In genomic region chr1:64757766-64758165, GRCm38 (mm10) we compare ENCODE assay signal across 25 mouse cellular contexts. TPM values are rescaled to one million over a fixed set of nuclear protein-coding genes. Genes with fewer than 3 reads are reported as not detected.
DNase-seq lines count a peak whose midpoint lies in the region; ATAC-seq and TF ChIP-seq lines count a peak whose summit lies in the region.
"Had no signal": no experiment of that assay in that cellular context is flagged by ENCODE, and none has a peak within 500 bp of the region (broad histone marks: within the 10 kb centered on the region; RNA-seq: fewer than 3 reads in every experiment).

No protein-coding gene starts in this region.

- no peak overlapping the region for H3K9ac ChIP-seq in heart, embryonic 11.5 days (ENCODE audit: low read depth, low read length)
- H3K9ac ChIP-seq in lung, embryonic 16.5 days (ENCODE audit: low read length), result peak overlapping the region; percentile 7; the same call in 1 of the 2 replicates
- H3K9ac ChIP-seq in lung, postnatal 0 days (replicated peaks; ENCODE audit: low read depth), result no peak overlapping the region
- H3K9ac ChIP-seq in stomach, postnatal 0 days (ENCODE audit: low read length), result no peak overlapping the region
- H3K9ac ChIP-seq in kidney, embryonic 16.5 days (replicated peaks; ENCODE audit: low read length), result no peak overlapping the region
- H3K9ac ChIP-seq: embryonic facial prominence, embryonic 15.5 days; forebrain, embryonic 13.5 days; heart, embryonic 13.5 days; hindbrain, embryonic 15.5 days; kidney, embryonic 15.5 days; limb, embryonic 15.5 days; liver, embryonic 13.5 days; midbrain, embryonic 15.5 days had no signal

- no peak for ATAC-seq in heart, embryonic 11.5 days (replicated peaks; ENCODE audit: insufficient number of reproducible peaks, low FRiP score, low TSS enrichment)
- ATAC-seq in lung, embryonic 16.5 days (ENCODE audit: low read depth), result no peak
- no peak for ATAC-seq in lung, postnatal 0 days
- peak; percentile 44 for ATAC-seq in stomach, postnatal 0 days (ENCODE audit: low FRiP score, low TSS enrichment)
- no peak for ATAC-seq in kidney, embryonic 16.5 days (ENCODE audit: low FRiP score, low TSS enrichment)
- ATAC-seq: forebrain, embryonic 13.5 days; inflammation-experienced regulatory T-cells, adult 6 months; midbrain, embryonic 15.5 days had no signal

- DNase-seq in heart, adult 11 months, result peak; percentile 96
- DNase-seq in lung, postnatal 0 days (ENCODE audit: low spot score), result no peak
- DNase-seq in heart, postnatal 25 days (ENCODE audit: low spot score), result peak; percentile 35
- no peak for DNase-seq in stomach, postnatal 0 days (ENCODE audit: low spot score)
- DNase-seq: cerebellum, adult 8-10 months; liver, embryonic 13.5 days; right cerebral cortex, postnatal 25 days; spleen, adult 18-20 months; thymus, adult 2 months; thymus, postnatal 4 days had no signal

- no peaks in the 10 kb centered on the region for H3K27me3 ChIP-seq in heart, embryonic 11.5 days (ENCODE audit: control insufficient read depth, insufficient read depth, low read length)
- no peaks in the 10 kb centered on the region for H3K27me3 ChIP-seq in lung, embryonic 16.5 days (ENCODE audit: control insufficient read depth, insufficient read depth, low read depth, low read length)
- no peaks in the 10 kb centered on the region for H3K27me3 ChIP-seq in lung, postnatal 0 days (replicated peaks; ENCODE audit: insufficient read depth, low read length)
- no peaks in the 10 kb centered on the region for H3K27me3 ChIP-seq in stomach, postnatal 0 days (ENCODE audit: control insufficient read depth, insufficient read depth, low read length)
- no peaks in the 10 kb centered on the region for H3K27me3 ChIP-seq in kidney, embryonic 16.5 days (ENCODE audit: insufficient read depth, low read length)
- H3K27me3 ChIP-seq: embryonic facial prominence, embryonic 15.5 days; forebrain, embryonic 13.5 days; heart, embryonic 13.5 days; hindbrain, embryonic 15.5 days; limb, embryonic 15.5 days; liver, embryonic 13.5 days; midbrain, embryonic 15.5 days had no signal

- TF ChIP-seq EP300 in lung, postnatal 0 days (IDR thresholded peaks at IDR 0.05), result no peak
- no peak for TF ChIP-seq EP300 in stomach, postnatal 0 days (optimal IDR thresholded peaks at IDR 0.05)

- H3K4me3 ChIP-seq in heart, embryonic 11.5 days (ENCODE audit: low read depth, low read length), result no peak overlapping the region
- no peak overlapping the region for H3K4me3 ChIP-seq in lung, embryonic 16.5 days (ENCODE audit: low read length)
- no peak overlapping the region for H3K4me3 ChIP-seq in lung, postnatal 0 days (ENCODE audit: low read depth, low read length)
- no peak overlapping the region for H3K4me3 ChIP-seq in stomach, postnatal 0 days (ENCODE audit: low read depth, low read length)
- no peak overlapping the region for H3K4me3 ChIP-seq in kidney, embryonic 16.5 days (ENCODE audit: low read length)
- H3K4me3 ChIP-seq: embryonic facial prominence, embryonic 10.5 days; embryonic facial prominence, embryonic 15.5 days; forebrain, embryonic 13.5 days; heart, embryonic 13.5 days; hindbrain, embryonic 15.5 days; kidney, embryonic 15.5 days; limb, embryonic 10.5 days; limb, embryonic 15.5 days; liver, embryonic 13.5 days; midbrain, embryonic 10.5 days; midbrain, embryonic 15.5 days had no signal

- H3K4me2 ChIP-seq in heart, embryonic 11.5 days, result no peak overlapping the region
- no peak overlapping the region for H3K4me2 ChIP-seq in lung, embryonic 16.5 days (ENCODE audit: low read depth, low read length)
- H3K4me2 ChIP-seq in lung, postnatal 0 days (replicated peaks; ENCODE audit: low read depth, low read length), result no peak overlapping the region
- no peak overlapping the region for H3K4me2 ChIP-seq in stomach, postnatal 0 days (replicated peaks; ENCODE audit: low read depth)
- no peak overlapping the region for H3K4me2 ChIP-seq in kidney, embryonic 16.5 days (replicated peaks; ENCODE audit: low read depth, low read length)
- H3K4me2 ChIP-seq: embryonic facial prominence, embryonic 15.5 days; forebrain, embryonic 13.5 days; heart, embryonic 13.5 days; hindbrain, embryonic 15.5 days; kidney, embryonic 15.5 days; limb, embryonic 15.5 days; liver, embryonic 13.5 days; midbrain, embryonic 15.5 days had no signal

- no peaks in the 10 kb centered on the region for H3K36me3 ChIP-seq in heart, embryonic 11.5 days (ENCODE audit: control insufficient read depth, insufficient read depth, low read length)
- H3K36me3 ChIP-seq in lung, embryonic 16.5 days (ENCODE audit: control insufficient read depth, insufficient read depth, low read length), result no peaks in the 10 kb centered on the region
- H3K36me3 ChIP-seq in lung, postnatal 0 days (ENCODE audit: insufficient read depth, low read length), result no peaks in the 10 kb centered on the region
- no peaks in the 10 kb centered on the region for H3K36me3 ChIP-seq in stomach, postnatal 0 days (ENCODE audit: control insufficient read depth, insufficient read depth, low read length)
- H3K36me3 ChIP-seq in kidney, embryonic 16.5 days (ENCODE audit: insufficient read depth, low read length), result no peaks in the 10 kb centered on the region
- H3K36me3 ChIP-seq: embryonic facial prominence, embryonic 10.5 days; embryonic facial prominence, embryonic 15.5 days; G1E; heart, embryonic 13.5 days; hindbrain, embryonic 15.5 days; kidney, embryonic 15.5 days; limb, embryonic 10.5 days; limb, embryonic 15.5 days; liver, embryonic 13.5 days; midbrain, embryonic 10.5 days; midbrain, embryonic 15.5 days had no signal

- no peak for TF ChIP-seq CTCF in lung, postnatal 0 days (IDR thresholded peaks at IDR 0.05)
- no peak for TF ChIP-seq CTCF in stomach, postnatal 0 days (IDR thresholded peaks at IDR 0.05; ENCODE audit: low read depth)

- no peaks in the 10 kb centered on the region; the same call in 1 of the 2 replicates for H3K4me1 ChIP-seq in heart, embryonic 11.5 days (ENCODE audit: control insufficient read depth, insufficient read depth, low read length)
- peaks cover 12% of the 10 kb centered on the region for H3K4me1 ChIP-seq in lung, embryonic 16.5 days (replicated peaks; ENCODE audit: control insufficient read depth, insufficient read depth, low read length)
- H3K4me1 ChIP-seq in lung, postnatal 0 days (ENCODE audit: insufficient read depth, low read depth, low read length), result no peaks in the 10 kb centered on the region
- 0 out of 2 replicates have a peak, but pooled peaks cover 6% of the 10 kb centered on the region for H3K4me1 ChIP-seq in stomach, postnatal 0 days (replicated peaks; ENCODE audit: control insufficient read depth, insufficient read depth)
- H3K4me1 ChIP-seq in kidney, embryonic 16.5 days (ENCODE audit: insufficient read depth, low read length), result no peaks in the 10 kb centered on the region
- H3K4me1 ChIP-seq: forebrain, embryonic 13.5 days; hindbrain, embryonic 15.5 days; limb, embryonic 10.5 days; midbrain, embryonic 15.5 days had no signal

- WGBS in heart, embryonic 11.5 days (ENCODE audit: insufficient replicate concordance), result 78% methylated on average over 5 of the region's 5 CpGs
- WGBS in lung, embryonic 16.5 days, result 64% methylated on average over 5 of the region's 5 CpGs
- 58% methylated on average over 5 of the region's 5 CpGs for WGBS in lung, postnatal 0 days
- WGBS in stomach, postnatal 0 days, result 67% methylated on average over 5 of the region's 5 CpGs
- WGBS in kidney, embryonic 16.5 days, result 71% methylated on average over 5 of the region's 5 CpGs

- H3K9me3 ChIP-seq in heart, embryonic 11.5 days (replicated peaks; ENCODE audit: control insufficient read depth, low read length), result no peaks in the 10 kb centered on the region
- H3K9me3 ChIP-seq in lung, embryonic 16.5 days (ENCODE audit: control insufficient read depth, low read length), result no peaks in the 10 kb centered on the region
- H3K9me3 ChIP-seq in lung, postnatal 0 days (ENCODE audit: low read length), result no peaks in the 10 kb centered on the region
- no peaks in the 10 kb centered on the region for H3K9me3 ChIP-seq in stomach, postnatal 0 days (ENCODE audit: control insufficient read depth, low read length)
- no peaks in the 10 kb centered on the region for H3K9me3 ChIP-seq in kidney, embryonic 16.5 days (ENCODE audit: low read length)
- H3K9me3 ChIP-seq: embryonic facial prominence, embryonic 10.5 days; embryonic facial prominence, embryonic 15.5 days; forebrain, embryonic 13.5 days; G1E; heart, embryonic 13.5 days; hindbrain, embryonic 15.5 days; kidney, embryonic 15.5 days; limb, embryonic 10.5 days; limb, embryonic 15.5 days; liver, embryonic 13.5 days; midbrain, embryonic 10.5 days; midbrain, embryonic 15.5 days had no signal

- no peak overlapping the region for H3K27ac ChIP-seq in heart, embryonic 11.5 days (ENCODE audit: low read depth, low read length)
- peak overlapping the region; percentile 69 for H3K27ac ChIP-seq in lung, embryonic 16.5 days (ENCODE audit: low read length)
- H3K27ac ChIP-seq in lung, postnatal 0 days (ENCODE audit: low read length), result no peak overlapping the region
- peak overlapping the region; percentile 69; the same call in 1 of the 2 replicates for H3K27ac ChIP-seq in stomach, postnatal 0 days (replicated peaks)
- no peak overlapping the region for H3K27ac ChIP-seq in kidney, embryonic 16.5 days (ENCODE audit: low read length)
- H3K27ac ChIP-seq: embryonic facial prominence, embryonic 15.5 days; forebrain, embryonic 13.5 days; heart, embryonic 13.5 days; hindbrain, embryonic 15.5 days; kidney, embryonic 15.5 days; limb, embryonic 10.5 days; limb, embryonic 15.5 days; liver, embryonic 13.5 days; midbrain, embryonic 10.5 days; midbrain, embryonic 15.5 days had no signal

- intact Hi-C loops in heart, postnatal 25 days (cut with DNase I), result no loop called here

RNA-seq across cellular contexts. Expression of gene Fzd5, which starts 20.2 kb away (rescaled TPM):
- 1.4 and 2.2 TPM in 2 replicates for polyA plus RNA-seq in heart, embryonic 11.5 days (2014; fragmentation: Nextera tagmentation; extraction: Ambion mirVana)
- 2.3 and 2.5 TPM in 2 replicates for polyA plus RNA-seq in lung, embryonic 16.5 days (2015; fragmentation: Nextera tagmentation; extraction: Ambion mirVana)
- polyA plus RNA-seq in lung, postnatal 0 days (2015; fragmentation: Nextera tagmentation; extraction: Ambion mirVana), result 3.1 and 3.5 TPM in 2 replicates
- total RNA-seq in heart, postnatal 25 days (2021), result 1 to 10 TPM; 4.0 to 5.8 TPM
- 3.7 and 3.8 TPM in 2 replicates for polyA plus RNA-seq in stomach, postnatal 0 days (2015; fragmentation: Nextera tagmentation; extraction: Ambion mirVana)
- 2.1 and 2.4 TPM in 2 replicates for polyA plus RNA-seq in kidney, embryonic 16.5 days (2015; fragmentation: Nextera tagmentation; extraction: Ambion mirVana)

Comparison
In these comparisons a context has a peak if more than half of its experiments do, and no peak if none do; other contexts are left out.
1. H3K27ac ChIP-seq: peak in lung, embryonic 16.5 days (single experiment) and stomach, postnatal 0 days (single experiment); none in heart, embryonic 11.5 days (single experiment), lung, postnatal 0 days (single experiment) and kidney, embryonic 16.5 days (single experiment).
2. DNase-seq: peak in heart, adult 11 months (single experiment) and heart, postnatal 25 days (single experiment); none in lung, postnatal 0 days (single experiment) and stomach, postnatal 0 days (single experiment).